Mouse (Mus musculus) midbrain, postnatal 0 days (tissue): ENCODE results near the gene H2al1g. TPM values are rescaled to one million over a fixed set of nuclear protein-coding genes. Genes with fewer than 3 reads are reported as not detected.
A peak's percentile ranks its signal among the peaks of the same experiment; 100 is the strongest.
"Not testable (repeated sequence)": the region's sequence is repeated elsewhere in the genome, so short reads cannot be mapped to it uniquely, and the experiment has no call there.

Experiments
- ATAC-seq: fragments of 200-750 bp; cut with Nextera tagmentation; 2 replicates; pipeline ENCODE4 v1.8.0; 2017; ENCODE audit warnings: moderate number of reproducible peaks, mild to moderate bottlenecking, moderate TSS enrichment, moderate library complexity; ENCODE audit not compliant: low FRiP score
- DNase-seq: peaks from one replicate; pipeline ENCODE4 v3.0.0-alpha.2; 2015; ENCODE audit warnings: low spot score
- H3K27ac ChIP-seq: fragments of 300-500 bp; sonication (generic); 2 replicates; pipeline ENCODE4 v1.5.1; 2014; ENCODE audit warnings: low read depth, mild to moderate bottlenecking, low read length, mixed read lengths
- H3K27me3 ChIP-seq: fragments of 300-500 bp; sonication (generic); 2 replicates; pipeline ENCODE4 v1.6.1; 2014; ENCODE audit warnings: low read length, control low read depth, mixed read lengths; ENCODE audit not compliant: insufficient read depth
- H3K36me3 ChIP-seq: fragments of 300-500 bp; sonication (generic); 2 replicates; pipeline ENCODE4 v1.6.1; 2014; ENCODE audit warnings: low read length, control low read depth, mixed read lengths; ENCODE audit not compliant: insufficient read depth
- H3K4me1 ChIP-seq: fragments of 300-500 bp; sonication (generic); 2 replicates; pipeline ENCODE4 v1.6.1; 2014; ENCODE audit warnings: mild to moderate bottlenecking, control low read depth, antibody characterized with exemption, low read length, mixed read lengths; ENCODE audit not compliant: insufficient read depth
- H3K4me2 ChIP-seq: fragments of 300-500 bp; sonication (generic); 2 replicates; pipeline ENCODE4 v1.6.1; 2014; ENCODE audit warnings: low read depth, mild to moderate bottlenecking, low read length, mixed read lengths; ENCODE audit not compliant: poor library complexity, severe bottlenecking
- H3K4me3 ChIP-seq: fragments of 300-500 bp; sonication (generic); 2 replicates; pipeline ENCODE4 v1.5.1; 2014; ENCODE audit warnings: low read depth, mild to moderate bottlenecking, low read length, moderate library complexity
- H3K9ac ChIP-seq: fragments of 300-500 bp; sonication (generic); replicated peaks from 2 replicates; pipeline ENCODE4 v1.6.1; 2014; ENCODE audit warnings: mild to moderate bottlenecking, low read length, moderate library complexity, mixed read lengths; ENCODE audit not compliant: poor library complexity, severe bottlenecking
- H3K9me3 ChIP-seq: fragments of 300-500 bp; sonication (generic); 2 replicates; pipeline ENCODE4 v1.6.1; 2016; ENCODE audit warnings: low read length, control low read depth
- CTCF ChIP-seq: IDR thresholded peaks from 2 replicates; pipeline ENCODE4 v1.5.1; 2016; ENCODE audit warnings: antibody characterized with exemption, mild to moderate bottlenecking
- WGBS: fragments of 180-500 bp; shearing (Covaris S2); extraction: QIAGEN DNeasy Blood & Tissue Kit; methylation state at CpG from one replicate; pipeline ENCODE4 v1.1.7; 2014; 5-methylcytosine and 5-hydroxymethylcytosine counted together
- polyA plus RNA-seq: library from polyadenylated mRNA; unstranded; fragments of >200 nt; fragmentation: Nextera tagmentation; extraction: Ambion mirVana; gene quantifications from 2 replicates; pipeline ENCODE4 v1.2.1, GENCODE M21; 2015
- total RNA-seq: library from RNA; depleted of rRNA; stranded (reverse); fragments of >200 nt; gene quantifications from 2 replicates; pipeline ENCODE4 v1.2.3, GENCODE M21; 2014

H2al1g gene
- total and polyA plus RNA-seq, 2 experiments from 2014 or later = not detected

DNA sequence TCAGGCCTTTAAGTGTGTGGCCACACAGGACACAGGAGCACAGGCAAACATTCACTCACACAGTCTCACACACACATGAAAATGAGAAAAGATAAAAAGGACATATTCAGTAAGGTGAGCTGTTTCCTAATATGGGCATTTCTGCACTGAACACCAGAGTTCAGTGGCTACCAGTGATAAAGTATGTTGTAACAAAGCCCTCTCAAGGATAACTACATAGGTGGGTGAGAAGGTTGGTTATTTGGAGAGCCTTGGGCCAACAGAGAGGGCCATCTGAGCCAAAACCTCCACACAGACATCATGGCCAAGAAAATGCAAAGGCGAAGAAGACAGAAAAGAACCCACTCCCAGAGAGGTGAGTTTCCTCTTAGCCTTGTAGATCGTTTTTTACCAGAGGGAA is 9.5 kb downstream of the H2al1g start, which contains the start of gene H2al1j:
TSS of gene H2al1j (plus strand) at position 301 of the 400 bp plus-strand sequence.
- 97% methylated on average over 2 of the region's 2 CpGs for WGBS
- not testable (repeated sequence) for ATAC-seq, H3K4me3 ChIP-seq

DNA sequence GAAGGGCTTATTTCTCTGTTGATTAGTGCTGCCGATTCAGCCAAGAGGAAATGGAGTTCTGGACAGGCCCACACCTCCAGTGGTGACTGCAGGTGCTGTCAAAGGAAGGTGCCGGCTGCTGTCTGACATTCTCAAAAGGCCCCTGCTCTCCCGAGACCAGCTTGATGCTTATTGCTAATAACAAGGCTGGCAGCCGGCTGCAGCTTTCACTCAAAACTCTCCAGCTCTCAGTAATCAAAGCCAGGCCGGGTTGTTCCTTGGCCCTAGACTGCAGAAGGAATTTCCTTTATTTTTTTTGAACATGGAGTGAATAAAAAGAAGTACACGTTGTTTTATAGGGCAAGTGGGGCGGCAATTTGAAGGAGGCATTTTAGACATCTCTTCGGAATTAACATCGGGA is 27.7 kb downstream of the H2al1g start:
- no peak for TF ChIP-seq CTCF
- H3K27ac ChIP-seq = no peak overlapping the region
- 51% methylated on average over 9 of the region's 9 CpGs for WGBS
- no peak overlapping the region for H3K4me2 ChIP-seq
- H3K9ac ChIP-seq = no peak overlapping the region
- H3K27me3 ChIP-seq = 0 out of 2 replicates have a peak, but pooled peaks cover 2% of the 10 kb centered on the region
- ATAC-seq (no peak), DNase-seq (peak; percentile 9)
- H3K4me3 ChIP-seq = no peak overlapping the region
- no peaks in the 10 kb centered on the region for H3K4me1 ChIP-seq
- no peaks in the 10 kb centered on the region for H3K36me3 ChIP-seq
- H3K9me3 ChIP-seq = no peaks in the 10 kb centered on the region

More for the DNA sequence above, 9.5 kb downstream of the H2al1g start, which contains the start of gene H2al1j:
- not testable (repeated sequence) for H3K4me1 ChIP-seq, DNase-seq, H3K36me3 ChIP-seq, H3K27ac ChIP-seq, H3K4me2 ChIP-seq, H3K9me3 ChIP-seq, H3K27me3 ChIP-seq, H3K9ac ChIP-seq

DNA sequence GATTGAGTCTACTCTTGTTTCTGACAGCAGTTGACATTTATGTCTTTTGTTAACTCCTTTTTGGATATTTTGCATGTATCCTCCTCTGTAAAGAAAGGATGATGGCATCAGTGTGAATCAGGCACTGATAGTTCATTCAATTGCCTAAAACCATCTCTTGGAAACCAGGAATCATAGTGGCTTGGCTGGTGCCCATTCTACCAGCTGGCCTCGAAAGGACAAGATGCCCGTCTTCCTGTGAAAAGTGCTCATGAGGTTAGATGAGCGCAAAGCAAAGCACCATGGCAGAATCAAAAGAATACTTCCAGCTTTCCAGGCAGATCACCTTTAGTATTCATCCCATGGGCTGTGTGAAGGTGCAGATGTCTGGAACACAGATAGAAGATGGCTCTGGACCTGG is 28.7 kb downstream of the H2al1g start:
- ATAC-seq (no peak), DNase-seq (no peak)
- no peak for TF ChIP-seq CTCF
- H3K27ac ChIP-seq = no peak overlapping the region
- no peaks in the 10 kb centered on the region for H3K36me3 ChIP-seq
- H3K9ac ChIP-seq = no peak overlapping the region
- no peak overlapping the region for H3K4me2 ChIP-seq
- H3K27me3 ChIP-seq = 0 out of 2 replicates have a peak, but pooled peaks cover 2% of the 10 kb centered on the region
- no peaks in the 10 kb centered on the region for H3K4me1 ChIP-seq
- no peaks in the 10 kb centered on the region for H3K9me3 ChIP-seq
- H3K4me3 ChIP-seq = no peak overlapping the region
- WGBS = 94% methylated on average over 3 of the region's 3 CpGs

DNA sequence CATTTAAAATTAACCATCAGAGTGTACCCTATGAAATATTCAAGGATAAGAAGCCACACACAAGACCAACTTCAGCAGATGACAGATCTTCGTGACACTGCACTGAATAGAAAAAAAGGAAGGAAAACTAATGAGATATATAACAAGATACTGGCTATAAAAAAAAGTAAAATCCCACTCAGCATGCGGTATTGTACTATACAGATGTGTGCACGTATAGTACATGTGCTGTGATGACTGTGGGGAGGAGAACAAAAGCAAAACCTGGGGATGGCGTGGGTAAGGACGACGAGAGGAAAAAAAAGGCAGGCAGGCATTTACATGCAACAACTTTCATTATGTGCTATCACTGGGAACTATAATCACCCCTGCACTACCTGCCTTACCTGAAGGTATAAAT is 42.8 kb downstream of the H2al1g start:
- Histone ChIP-seq H3K27ac (no peak overlapping the region), H3K9me3 (no peaks in the 10 kb centered on the region), H3K36me3 (no peaks in the 10 kb centered on the region), H3K4me3 (no peak overlapping the region), H3K9ac (no peak overlapping the region), H3K4me1 (no peaks in the 10 kb centered on the region), H3K27me3 (no peaks in the 10 kb centered on the region), H3K4me2 (no peak overlapping the region)
- WGBS = 66% methylated on average over 6 of the region's 6 CpGs
- TF ChIP-seq CTCF = no peak
- ATAC-seq = no peak
- DNase-seq = no peak

DNA sequence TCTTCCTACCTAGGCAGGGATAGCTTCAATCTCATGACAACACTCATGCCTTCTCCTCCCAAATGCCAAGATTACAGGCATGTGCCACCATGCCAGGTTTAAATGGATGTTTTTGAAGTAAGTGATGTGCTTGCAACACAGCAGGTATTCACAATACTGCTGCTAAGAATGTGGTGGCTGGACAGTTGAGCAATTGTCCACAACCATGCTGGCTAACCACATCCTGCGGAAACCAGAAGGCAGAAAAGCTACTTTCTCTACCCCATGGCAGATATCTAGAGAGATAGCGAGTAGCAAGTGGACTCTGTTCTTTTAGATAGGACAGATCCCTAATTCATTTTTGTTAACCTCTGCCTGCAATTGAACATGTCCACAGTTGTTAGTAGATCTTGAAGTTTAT is 43.2 kb downstream of the H2al1g start:
- H3K27me3 ChIP-seq = no peaks in the 10 kb centered on the region
- no peaks in the 10 kb centered on the region for H3K4me1 ChIP-seq
- H3K9me3 ChIP-seq = no peaks in the 10 kb centered on the region
- no peak overlapping the region for H3K27ac ChIP-seq
- no peak overlapping the region for H3K4me2 ChIP-seq
- no peak for DNase-seq
- no peak for ATAC-seq
- no peaks in the 10 kb centered on the region for H3K36me3 ChIP-seq
- TF ChIP-seq CTCF = no peak
- 88% methylated on average over 2 of the region's 2 CpGs for WGBS
- no peak overlapping the region for H3K4me3 ChIP-seq
- no peak overlapping the region for H3K9ac ChIP-seq

DNA sequence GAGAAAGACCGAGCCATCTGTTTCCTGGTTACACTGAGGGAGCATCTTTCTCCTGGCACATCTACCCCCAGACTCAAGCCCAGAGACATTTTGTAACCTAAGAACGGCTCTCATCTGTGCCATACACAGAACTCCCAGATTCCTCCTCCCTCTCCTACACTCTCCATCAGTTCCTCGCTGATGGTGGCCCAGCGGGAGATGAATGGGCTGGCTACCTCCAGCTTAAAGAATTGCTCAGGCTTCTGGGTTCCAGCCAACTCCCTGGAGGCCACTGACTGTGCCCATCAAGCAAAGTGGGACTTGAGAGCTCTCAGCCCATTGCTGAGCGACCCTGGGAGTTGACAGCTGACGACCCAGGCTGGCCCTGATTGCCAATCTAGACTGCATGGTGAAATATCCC is 45.8 kb downstream of the H2al1g start:
- no peak for TF ChIP-seq CTCF
- DNase-seq (peak; percentile 62), ATAC-seq (no peak)
- Histone ChIP-seq H3K36me3 (no peaks in the 10 kb centered on the region), H3K9ac (no peak overlapping the region), H3K4me2 (no peak overlapping the region), H3K27ac (no peak overlapping the region), H3K4me3 (no peak overlapping the region), H3K27me3 (no peaks in the 10 kb centered on the region), H3K4me1 (no peaks in the 10 kb centered on the region), H3K9me3 (no peaks in the 10 kb centered on the region)
- 54% methylated on average over 6 of the region's 6 CpGs for WGBS
